Mouse (Mus musculus) right cerebral cortex, postnatal 14 days (tissue): Measurements from ENCODE around the gene Cryba4.

Experiments
- DNase-seq: peaks from one replicate; pipeline ENCODE4 v3.0.0; 2022

Cryba4 gene

DNA sequence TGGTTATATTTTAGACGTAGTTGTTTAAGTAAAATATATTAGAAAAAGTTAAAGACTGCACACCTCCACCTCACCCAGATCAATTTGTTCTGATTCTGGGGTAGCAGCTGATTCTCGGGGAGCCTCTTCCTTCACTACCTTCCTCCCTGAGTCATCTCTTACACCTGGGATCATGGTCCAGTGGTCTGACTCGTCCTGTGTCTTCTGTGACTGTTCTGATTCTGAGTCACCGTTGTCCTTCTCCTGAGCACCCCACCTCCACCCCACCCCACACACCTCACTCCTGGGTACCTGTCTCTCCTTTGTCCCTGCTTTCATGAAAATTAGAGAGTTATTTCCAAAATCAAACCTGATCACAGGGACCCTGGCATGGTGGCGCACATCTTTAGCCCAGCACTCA, 12.8 kb upstream of the Cryba4 start:
- DNase-seq: no peak

- DNase-seq: no peak
These were observed 11.8 kb upstream of the Cryba4 start for GRCm38 (mm10) chr5:112264099-112264498.

GRCm38 (mm10) chr5:112260818-112261217, 8.5 kb upstream of the Cryba4 start:
- no peak for DNase-seq

DNA sequence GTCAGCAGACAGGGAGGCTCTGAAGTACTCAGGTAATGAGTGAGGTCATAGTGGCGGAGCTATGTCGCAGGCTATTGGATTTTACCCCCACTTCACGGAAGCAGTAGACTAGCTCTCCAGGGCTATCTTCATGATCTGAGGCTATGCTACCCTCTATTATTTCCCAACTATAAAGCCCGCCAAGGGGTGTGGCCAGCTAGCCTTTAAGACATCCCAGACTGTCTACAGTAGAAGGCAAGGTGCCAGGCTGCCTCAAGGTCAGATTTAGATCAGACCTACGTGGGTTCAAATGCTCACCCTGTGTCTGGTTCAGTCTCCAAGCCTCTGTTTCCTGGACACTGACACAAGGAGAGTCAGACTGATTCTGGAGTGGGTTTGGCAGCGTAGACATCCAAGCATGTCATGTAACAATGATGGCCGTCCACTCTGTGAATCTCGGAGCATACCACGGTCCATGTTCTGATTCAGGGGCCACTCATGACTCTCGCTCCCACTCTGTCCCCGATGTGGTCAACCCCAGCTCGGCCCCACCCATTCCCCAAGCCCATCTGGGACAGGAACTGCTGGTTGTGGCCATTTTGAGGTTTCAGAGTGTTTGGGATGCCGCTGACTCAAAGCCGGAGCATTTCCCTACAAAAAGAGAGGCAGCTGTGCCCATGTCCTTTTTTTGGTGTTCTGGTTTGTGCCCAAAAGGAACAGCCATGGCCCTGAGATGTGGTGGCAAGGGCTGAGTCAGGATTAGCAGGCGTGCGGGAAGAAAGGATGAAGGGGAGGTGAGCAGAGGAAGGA, 7.7 kb upstream of the Cryba4 start:
- no peak for DNase-seq

DNA sequence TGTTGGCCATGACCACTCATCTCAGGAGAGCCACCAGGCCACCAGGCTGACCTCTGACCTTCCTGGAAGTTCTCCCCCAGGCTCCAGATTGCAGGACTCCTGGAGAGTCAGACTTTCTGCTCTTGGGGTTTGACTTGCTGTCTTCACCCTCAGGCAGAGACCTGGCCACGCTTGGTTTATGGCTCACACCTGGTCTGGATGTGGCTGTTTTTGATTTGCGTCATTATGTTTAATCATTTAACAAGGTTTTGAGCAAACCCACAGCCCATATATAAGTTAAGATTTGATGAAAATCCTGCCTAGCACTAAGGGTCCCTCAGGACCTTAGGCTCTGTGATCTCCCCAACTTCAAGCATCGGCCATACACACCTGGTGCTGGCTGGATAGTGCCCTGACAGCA, 5.6 kb upstream of the Cryba4 start:
- DNase-seq: no peak

DNA sequence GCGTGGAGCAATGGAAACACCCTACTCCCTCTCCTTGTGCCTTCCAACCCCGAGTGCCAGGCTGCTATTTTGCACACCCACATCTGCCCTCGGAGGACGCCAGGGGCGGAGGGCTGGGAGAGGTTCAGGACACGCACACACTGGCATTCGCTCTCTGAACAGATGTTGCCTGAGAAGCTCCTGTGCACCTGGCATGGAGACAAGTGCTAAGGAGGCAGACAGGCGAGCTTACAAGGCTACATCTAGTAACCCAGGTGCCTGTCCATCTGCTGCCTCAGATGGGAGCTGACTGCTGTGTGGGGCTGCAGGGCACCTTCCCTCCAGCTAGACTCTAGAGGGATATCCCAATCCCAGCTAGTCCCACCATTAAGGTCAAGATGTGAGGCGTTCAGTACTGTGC, 4.1 kb upstream of the Cryba4 start:
- DNase-seq: no peak

DNA sequence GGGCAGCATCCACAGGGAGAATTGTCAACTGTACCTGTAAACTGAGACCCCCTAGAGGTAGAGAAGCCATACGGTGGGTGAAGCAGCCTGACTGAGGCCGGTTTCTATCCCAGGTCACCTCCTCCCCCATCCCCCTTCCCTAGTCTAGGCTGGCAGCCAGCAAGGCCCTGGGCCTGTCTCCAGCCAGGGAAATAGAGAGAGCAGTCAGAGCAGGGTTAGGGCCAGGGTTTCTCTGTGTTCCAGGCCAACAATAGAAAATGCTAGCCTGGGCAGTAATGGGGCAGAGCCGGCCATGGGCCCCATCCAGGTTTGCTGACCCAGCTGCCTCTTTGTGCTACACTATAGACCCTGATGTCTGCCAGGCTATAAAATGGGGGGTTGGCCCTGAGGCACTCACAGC, 3.1 kb upstream of the Cryba4 start, which contains the start of gene Crybb1:
Gene Crybb1, plus strand, starts transcription at position 390 of the 400 bp plus-strand sequence.
- no peak for DNase-seq

DNA sequence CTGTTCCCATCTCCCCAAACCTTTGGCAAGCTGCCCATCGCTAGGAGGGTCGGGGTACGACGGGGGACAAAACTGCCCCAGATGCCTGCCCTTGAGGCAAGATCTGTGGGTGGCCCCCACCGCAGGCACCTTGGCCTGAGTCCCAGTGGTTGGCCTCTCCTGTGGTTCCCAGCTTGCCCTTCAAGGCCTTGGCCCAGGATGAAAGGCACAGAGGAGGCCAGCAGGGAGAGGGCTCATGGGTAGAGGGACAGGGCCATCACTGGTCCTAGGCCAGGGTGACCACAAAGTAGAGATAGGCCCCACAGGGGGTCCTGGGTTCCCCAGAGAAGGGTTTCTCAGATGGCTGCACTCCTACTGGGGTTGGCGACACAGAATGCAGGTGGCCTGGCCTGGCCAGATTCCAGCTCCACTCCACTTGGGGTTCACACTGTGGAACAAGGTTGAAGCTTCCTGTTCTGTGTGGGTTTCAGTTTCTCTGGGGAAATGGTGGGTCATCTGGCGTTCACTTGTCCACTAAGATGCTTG, 2.0 kb upstream of the Cryba4 start:
- DNase-seq: peak; percentile 66

DNA sequence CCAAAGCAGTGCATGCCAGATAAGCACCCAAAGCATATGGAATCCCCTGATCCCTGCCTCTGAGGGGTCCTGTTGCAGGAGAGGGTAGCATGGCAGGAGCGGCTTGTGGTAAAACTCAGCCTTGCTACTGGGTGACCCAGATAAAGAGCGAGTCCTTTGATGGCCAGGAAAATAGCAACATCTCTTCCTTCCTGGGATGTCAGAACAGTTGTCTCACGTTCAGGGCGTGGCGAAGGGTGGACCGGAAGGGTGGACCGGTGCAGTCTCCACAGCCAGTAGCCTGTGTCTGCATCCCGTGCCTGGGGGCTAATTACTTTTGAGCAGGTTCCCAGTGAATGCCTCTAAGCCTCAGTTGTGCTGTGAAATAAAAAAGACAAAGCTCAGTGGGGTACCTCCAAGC, 851 bp upstream of the Cryba4 start:
- DNase-seq: no peak

DNA sequence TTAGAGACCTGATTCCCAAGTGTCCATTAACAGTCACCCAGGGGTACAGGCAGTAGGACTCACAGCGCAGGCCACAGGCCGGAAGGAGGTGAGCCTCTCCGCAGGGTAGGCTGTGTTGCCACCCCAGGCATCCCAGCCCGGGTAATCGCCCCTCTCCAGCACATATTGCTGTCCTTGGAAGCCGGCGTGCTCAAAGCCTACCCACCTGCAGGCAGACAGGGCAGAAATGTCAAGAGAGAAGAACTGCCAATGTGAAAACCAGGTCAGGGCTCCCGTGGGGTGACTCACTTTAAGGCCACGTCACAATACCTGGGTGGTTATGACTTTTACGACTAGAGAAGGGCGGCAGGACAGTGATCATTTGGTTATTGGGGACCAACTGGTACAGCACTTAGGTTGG, 3.2 kb downstream of the Cryba4 start:
- no peak for DNase-seq

- DNase-seq: no peak
These were observed 4.9 kb downstream of the Cryba4 start for GRCm38 (mm10) chr5:112247399-112247798.

DNA sequence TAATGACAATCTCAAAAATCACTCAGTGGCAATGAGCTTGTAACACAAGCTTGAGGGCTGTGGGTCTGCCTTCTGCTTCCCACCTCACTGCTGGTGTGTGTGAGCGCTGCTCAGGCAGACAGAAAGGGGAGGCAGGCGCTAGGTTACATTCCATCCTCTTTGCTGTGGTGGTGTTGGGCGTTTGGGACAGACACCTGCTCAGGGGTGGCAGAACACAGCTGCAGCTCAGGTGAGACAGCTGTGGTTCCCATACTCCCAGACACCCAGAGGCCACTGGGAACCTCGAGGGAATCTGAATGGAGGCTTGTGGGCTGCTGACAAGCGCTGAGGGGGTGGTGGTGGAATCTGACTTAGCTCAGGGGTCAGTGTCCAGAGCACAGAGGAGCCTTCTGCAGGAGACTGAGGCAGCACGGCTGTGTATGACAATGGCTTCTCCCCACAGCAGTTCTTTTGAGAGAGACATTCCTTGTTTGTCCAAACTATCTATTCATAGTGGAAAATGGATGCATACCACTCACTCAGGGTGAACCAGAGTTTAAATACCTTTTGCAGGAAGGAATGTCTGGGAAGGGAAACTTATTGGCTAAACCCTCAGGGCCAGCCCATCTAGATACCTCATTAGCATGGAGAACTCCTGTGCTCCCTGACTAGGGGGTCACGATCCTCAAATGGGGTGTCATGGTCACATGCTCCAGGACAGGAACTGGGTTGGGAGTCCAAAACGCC, 7.3 kb downstream of the Cryba4 start:
- DNase-seq: no peak

DNA sequence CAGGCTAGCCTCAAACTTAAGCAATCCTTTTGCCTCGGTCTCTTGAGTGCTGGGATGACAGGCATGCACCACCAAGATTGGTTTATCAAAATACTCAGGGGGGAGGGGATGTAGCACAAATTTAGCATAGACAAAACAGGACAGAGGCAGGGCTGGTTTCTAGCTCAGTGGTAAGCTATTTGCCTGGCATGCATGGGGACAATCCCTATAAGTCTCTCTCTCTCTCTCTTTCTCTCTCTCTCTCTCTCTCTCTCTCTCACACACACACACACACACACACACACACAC, 8.1 kb downstream of the Cryba4 start:
- DNase-seq: no peak

GRCm38 (mm10) chr5:112243539-112244274, 8.6 kb downstream of the Cryba4 start:
- DNase-seq: no peak

DNA sequence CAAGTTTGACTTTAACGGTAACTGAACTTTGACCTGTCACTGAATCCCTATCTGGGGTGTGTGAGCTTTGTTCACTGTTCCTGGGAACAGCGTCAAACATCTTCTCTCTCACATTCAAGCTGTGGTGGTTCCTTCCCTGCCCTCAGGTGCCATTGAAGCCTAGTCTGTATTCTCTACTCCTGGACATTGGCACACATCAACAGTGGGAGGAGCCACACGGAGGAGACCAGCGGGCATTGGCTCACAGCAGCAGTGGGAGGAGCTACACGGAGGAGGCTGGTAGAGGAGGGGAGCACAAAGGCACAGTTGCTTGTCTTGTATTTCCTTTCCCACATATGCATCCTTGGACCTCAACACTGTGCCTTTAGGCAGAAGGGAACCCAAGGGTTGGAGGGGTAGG, 9.3 kb downstream of the Cryba4 start:
- DNase-seq: no peak

GRCm38 (mm10) chr5:112242361-112242778, 9.9 kb downstream of the Cryba4 start:
- no peak for DNase-seq

DNA sequence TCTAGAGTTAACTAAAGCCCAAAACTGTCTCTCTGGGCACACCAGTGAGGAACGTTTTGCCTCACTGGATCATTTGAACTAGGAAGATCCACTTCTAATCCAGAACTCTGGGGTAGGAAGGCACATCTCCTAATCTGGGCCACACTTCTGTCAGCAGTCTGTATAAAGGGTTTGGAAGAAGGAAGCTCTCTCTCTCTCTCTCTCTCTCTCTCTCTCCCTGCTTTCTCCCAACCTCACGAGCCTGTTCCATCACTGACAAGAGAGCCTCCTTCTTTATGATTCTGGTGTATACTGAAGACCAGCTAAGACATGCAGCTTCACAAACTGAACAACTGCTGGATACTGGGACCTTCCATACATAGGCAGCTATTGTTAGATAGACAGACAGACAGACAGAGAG, 10.5 kb downstream of the Cryba4 start:
- no peak for DNase-seq

GRCm38 (mm10) chr5:112240761-112241160, 11.6 kb downstream of the Cryba4 start:
- DNase-seq: peak; percentile 92

DNA sequence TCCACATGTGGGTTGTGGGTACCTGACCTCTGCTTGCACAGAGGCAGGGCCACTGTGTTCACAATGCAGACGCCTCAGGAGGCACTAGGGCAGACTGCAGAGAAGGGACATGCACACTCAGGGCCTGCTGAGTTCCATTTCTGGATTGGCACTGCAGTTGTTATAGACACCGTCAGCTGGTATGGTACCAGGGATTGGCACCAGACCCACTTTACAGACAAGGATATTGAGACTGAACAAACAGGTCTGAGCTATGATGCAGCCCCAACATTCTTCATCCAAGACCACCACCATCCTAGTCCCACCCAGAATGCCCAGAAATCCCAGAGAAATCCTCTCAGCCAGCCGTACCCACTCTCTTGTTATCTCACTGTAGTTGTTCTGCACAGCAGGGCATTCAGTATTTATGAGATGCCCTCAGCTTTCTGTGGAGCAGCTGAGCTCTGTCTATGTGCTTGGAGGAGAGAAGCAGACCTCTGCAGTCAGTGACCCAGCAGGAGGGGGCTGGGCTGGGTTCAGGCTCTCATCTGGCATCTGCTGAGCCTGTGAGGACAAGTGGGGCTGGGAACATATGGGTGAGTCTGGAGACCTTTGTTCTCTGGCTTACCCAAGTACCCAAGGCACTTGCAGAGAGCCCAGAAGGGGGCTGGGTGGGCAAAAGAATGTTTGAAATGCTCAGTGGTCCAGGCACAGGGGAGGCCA, 13.4 kb downstream of the Cryba4 start:
- DNase-seq: no peak

DNA sequence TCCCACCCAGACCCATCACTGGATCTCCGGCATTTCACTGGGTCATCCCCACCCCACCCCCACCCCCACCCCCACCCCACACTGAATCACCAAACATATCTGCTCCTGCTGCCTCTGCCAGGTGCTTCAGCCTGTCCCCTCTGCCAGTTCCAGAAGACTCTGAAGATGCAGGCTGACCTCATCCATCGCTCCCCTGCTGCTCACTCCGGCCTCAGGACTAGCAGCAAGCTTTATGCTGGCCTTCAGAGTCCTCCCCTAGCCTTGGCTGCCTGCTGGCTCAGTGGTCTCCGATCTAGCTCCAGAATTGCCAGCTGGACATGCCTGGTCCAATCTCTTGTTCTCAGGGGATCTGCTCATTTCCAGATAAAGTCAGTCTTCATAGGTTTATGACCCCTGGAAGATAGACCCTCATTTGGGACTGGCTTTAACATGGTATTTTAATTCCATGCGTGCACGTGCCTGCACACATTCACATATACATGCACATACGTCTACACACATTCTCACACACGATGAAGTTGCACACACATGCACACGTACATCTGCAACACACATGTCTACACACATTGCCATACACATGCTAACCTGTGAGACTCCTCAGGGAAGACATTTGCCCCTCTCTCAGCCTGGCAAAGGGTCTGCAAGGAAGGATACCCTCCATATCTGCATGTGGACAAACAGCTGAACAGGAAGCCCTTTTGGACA, 14.3 kb downstream of the Cryba4 start:
- no peak for DNase-seq

- DNase-seq: no peak
These were observed 14.9 kb downstream of the Cryba4 start for GRCm38 (mm10) chr5:112237439-112237838.

- no peak for DNase-seq
These were observed 15.7 kb downstream of the Cryba4 start for GRCm38 (mm10) chr5:112236631-112237030.
